Mouse (Mus musculus) limb, embryonic 11.5 days (tissue): ENCODE data around the gene Cd5. TPM values are rescaled to one million over a fixed set of nuclear protein-coding genes. Genes with fewer than 3 reads are reported as not detected.

ENCODE experiments used
- ATAC-seq: fragments of 200-750 bp; cut with Nextera tagmentation; 2 replicates; pipeline ENCODE4 v1.8.0; 2017; ENCODE audit warnings: low read depth; ENCODE audit not compliant: insufficient number of reproducible peaks, low FRiP score, low TSS enrichment
- DNase-seq: peaks from one replicate; pipeline ENCODE4 v3.0.0-alpha.2; 2015; ENCODE audit warnings: low spot score
- H3K27ac ChIP-seq: fragments of 300-500 bp; sonication (generic); replicated peaks from 2 replicates; pipeline ENCODE4 v1.5.1; 2014; ENCODE audit warnings: low read depth, mild to moderate bottlenecking, low read length
- H3K27me3 ChIP-seq: fragments of 300-500 bp; sonication (generic); 2 replicates; pipeline ENCODE4 v1.6.1; 2014; ENCODE audit warnings: mild to moderate bottlenecking, low read length, mixed read lengths; ENCODE audit not compliant: control insufficient read depth, insufficient read depth
- H3K36me3 ChIP-seq: fragments of 300-500 bp; sonication (generic); 2 replicates; pipeline ENCODE4 v1.6.1; 2014; ENCODE audit warnings: mild to moderate bottlenecking, low read length, moderate library complexity, mixed read lengths; ENCODE audit not compliant: control insufficient read depth, insufficient read depth
- H3K4me1 ChIP-seq: fragments of 300-500 bp; sonication (generic); 2 replicates; pipeline ENCODE4 v1.6.1; 2014; ENCODE audit warnings: low read length, mixed read lengths; ENCODE audit not compliant: control insufficient read depth, insufficient read depth
- H3K4me2 ChIP-seq: fragments of 300-500 bp; sonication (generic); 2 replicates; pipeline ENCODE4 v1.6.1; 2014; ENCODE audit warnings: low read depth, mild to moderate bottlenecking, moderate library complexity; ENCODE audit not compliant: severe bottlenecking
- H3K4me3 ChIP-seq: fragments of 300-500 bp; sonication (generic); 2 replicates; pipeline ENCODE4 v1.5.1; 2014; ENCODE audit warnings: low read depth, low read length
- H3K9ac ChIP-seq: fragments of 300-500 bp; sonication (generic); 2 replicates; pipeline ENCODE4 v1.6.1; 2014; ENCODE audit warnings: mild to moderate bottlenecking, low read length
- H3K9me3 ChIP-seq: fragments of 300-500 bp; sonication (generic); 2 replicates; pipeline ENCODE4 v1.6.1; 2016; ENCODE audit warnings: low read length; ENCODE audit not compliant: control insufficient read depth
- WGBS: fragments of 180-500 bp; shearing (Covaris S2); extraction: QIAGEN DNeasy Blood & Tissue Kit; methylation state at CpG from one replicate; pipeline ENCODE4 v1.1.7; 2014; 5-methylcytosine and 5-hydroxymethylcytosine counted together
- polyA plus RNA-seq: library from polyadenylated mRNA; unstranded; fragments of >200 nt; fragmentation: Nextera tagmentation; extraction: Ambion mirVana; gene quantifications from 2 replicates; pipeline ENCODE4 v1.2.1, GENCODE M21; 2014

Cd5 gene
- polyA plus RNA-seq, 1 experiment from 2014 or later: not detected

DNA sequence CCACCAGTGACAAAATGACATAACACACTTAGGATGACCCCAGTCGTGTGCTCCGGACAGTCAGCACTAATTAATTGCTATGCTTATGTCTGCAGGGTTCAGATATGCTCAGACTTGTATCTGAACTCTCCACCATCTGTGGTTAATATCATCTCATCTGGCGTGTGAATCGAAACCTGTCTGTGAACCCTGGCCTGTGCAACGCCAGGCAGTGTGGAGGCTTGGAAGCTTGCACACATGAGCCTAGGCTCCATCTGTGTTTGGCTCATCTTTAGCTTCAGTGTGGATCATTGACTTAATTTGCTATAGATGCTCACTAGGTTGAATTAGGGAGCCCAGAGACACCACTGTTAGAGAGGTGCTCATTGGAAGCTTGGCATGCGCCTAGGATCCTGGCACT lies 23.7 kb upstream of the Cd5 start:
- H3K4me3 ChIP-seq: no peak overlapping the region
- H3K4me1 ChIP-seq: no peaks in the 10 kb centered on the region
- no peaks in the 10 kb centered on the region for H3K27me3 ChIP-seq
- H3K9me3 ChIP-seq: no peaks in the 10 kb centered on the region
- DNase-seq (no peak), ATAC-seq (no peak)
- H3K36me3 ChIP-seq: no peaks in the 10 kb centered on the region
- no peak overlapping the region for H3K27ac ChIP-seq
- H3K9ac ChIP-seq: no peak overlapping the region
- 79% methylated on average over 6 of the region's 6 CpGs for WGBS
- no peak overlapping the region for H3K4me2 ChIP-seq

DNA sequence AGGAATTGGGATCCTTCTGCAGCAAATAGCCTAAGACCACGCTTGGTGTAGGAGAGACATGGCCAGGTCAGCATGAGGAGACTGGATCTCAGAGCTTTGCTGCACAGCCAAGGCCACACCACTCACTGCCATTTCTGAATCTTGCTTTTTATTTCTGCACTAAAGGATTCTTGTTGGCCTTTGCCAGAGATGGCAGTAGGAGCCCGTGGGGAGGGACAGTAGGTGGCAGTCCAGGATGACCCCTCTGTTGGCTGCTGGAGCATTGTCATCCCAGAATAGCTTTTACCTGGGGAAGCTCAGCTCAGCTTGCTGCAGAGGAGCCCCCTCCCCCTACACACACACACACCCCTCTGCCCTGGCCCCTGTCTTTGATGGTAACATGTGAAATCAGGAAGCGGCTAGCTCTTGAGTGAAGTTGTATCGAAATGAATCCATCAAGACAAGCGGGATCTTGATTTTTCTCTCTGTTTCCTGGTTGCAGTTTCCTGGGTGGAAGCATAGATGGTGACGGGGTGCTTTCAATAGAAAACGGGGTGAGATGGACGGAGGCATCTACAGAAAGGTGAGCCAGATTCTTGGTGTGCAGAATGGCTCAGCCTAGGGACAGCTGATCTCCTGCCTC lies 23.1 kb upstream of the Cd5 start:
- no peak overlapping the region for H3K9ac ChIP-seq
- WGBS: 87% methylated on average over 8 of the region's 8 CpGs

DNA sequence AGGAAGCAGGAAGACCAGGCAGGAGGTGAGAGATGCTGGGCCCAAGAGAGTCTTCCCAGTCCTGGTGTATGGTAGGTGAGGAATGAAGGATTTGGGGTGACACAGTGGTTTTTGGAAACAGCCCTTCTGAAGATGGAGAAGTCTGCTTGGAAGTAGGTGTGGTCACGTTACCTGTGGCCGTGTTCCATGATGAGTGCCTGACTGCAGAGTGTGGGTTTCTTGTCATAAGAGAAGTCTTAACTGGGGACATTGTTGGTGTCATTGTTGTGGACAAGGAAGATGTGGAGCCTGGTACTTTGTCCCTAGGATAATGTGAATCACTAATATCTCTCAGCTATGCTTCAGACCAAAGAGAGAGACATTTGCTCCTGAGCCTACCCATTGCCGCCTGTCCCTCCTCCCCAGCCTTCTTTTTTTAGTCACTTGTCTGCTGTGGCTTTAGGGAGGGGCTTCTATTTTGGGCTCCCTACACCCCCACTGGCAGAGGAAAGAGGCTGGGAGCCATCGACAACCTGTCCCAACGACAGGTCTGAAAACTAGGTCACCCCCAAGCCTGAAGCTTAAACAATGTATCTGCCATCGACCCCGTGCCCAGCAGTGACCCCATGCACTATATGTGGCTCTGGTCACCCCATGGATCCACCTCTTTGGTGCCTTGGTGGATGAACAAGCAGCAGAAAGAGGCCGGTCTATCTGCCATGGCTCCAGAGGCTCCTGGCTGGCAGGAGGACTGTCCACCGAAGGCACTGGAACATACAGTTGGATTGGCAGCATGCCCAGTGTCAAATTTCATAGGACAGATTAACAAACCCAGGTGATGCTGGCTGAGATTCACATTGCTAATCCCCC lies 21.4 kb upstream of the Cd5 start:
- Histone ChIP-seq H3K36me3 (no peaks in the 10 kb centered on the region), H3K9me3 (no peaks in the 10 kb centered on the region), H3K9ac (no peak overlapping the region), H3K4me1 (no peaks in the 10 kb centered on the region), H3K4me2 (no peak overlapping the region), H3K4me3 (no peak overlapping the region), H3K27ac (no peak overlapping the region), H3K27me3 (no peaks in the 10 kb centered on the region)
- 91% methylated on average over 9 of the region's 9 CpGs for WGBS
- ATAC-seq (no peak), DNase-seq (no peak)

More for the DNA sequence above, 23.1 kb upstream of the Cd5 start:
- Histone ChIP-seq H3K27me3 (no peaks in the 10 kb centered on the region), H3K4me2 (no peak overlapping the region), H3K9me3 (no peaks in the 10 kb centered on the region), H3K4me3 (no peak overlapping the region), H3K27ac (no peak overlapping the region), H3K36me3 (no peaks in the 10 kb centered on the region), H3K4me1 (no peaks in the 10 kb centered on the region)
- DNase-seq: no peak
- no peak for ATAC-seq

DNA sequence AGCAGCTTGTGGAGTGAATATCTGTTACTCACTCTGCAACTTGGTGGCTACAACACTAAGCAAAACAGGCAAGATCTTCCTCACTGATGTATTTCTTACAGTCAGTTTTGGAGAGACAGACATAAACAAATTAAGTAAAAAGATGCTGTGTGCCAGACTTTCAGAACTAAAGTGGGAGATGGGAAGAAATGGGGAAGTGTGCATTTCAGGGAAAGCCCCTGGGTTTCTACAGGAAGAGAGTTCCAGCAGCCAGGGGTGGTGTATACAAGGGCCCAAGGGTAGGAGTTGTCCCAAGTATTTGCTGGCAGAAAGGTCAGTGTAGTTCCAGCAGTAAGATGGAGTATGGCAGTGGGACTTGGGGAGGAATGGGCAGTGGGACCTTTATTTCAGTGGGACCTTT lies 20.7 kb upstream of the Cd5 start:
- H3K27ac ChIP-seq: no peak overlapping the region
- H3K9me3 ChIP-seq: no peaks in the 10 kb centered on the region
- H3K27me3 ChIP-seq: no peaks in the 10 kb centered on the region
- DNase-seq (no peak), ATAC-seq (no peak)
- H3K4me3 ChIP-seq: no peak overlapping the region
- no peak overlapping the region for H3K9ac ChIP-seq
- H3K36me3 ChIP-seq: no peaks in the 10 kb centered on the region
- H3K4me1 ChIP-seq: no peaks in the 10 kb centered on the region
- no peak overlapping the region for H3K4me2 ChIP-seq

DNA sequence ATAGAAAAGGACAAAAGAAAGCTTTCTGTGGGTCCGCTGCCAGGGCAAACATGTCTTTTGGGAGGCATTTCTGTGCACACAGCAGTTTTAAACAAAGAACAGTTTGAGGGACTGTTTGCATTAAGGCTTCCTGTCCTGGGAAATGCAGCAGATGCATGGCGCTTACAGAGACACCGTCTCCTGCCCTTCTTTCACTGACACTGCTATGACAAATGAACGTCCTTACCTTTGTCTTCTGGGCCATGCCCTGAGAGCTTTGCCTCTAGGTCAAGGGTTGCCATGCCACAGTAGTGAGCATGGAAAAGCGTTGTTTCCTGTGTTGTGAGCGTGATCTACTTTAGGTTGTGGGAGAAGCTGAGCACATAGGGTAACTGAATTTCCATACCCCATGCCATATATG lies 19.9 kb upstream of the Cd5 start:
- Histone ChIP-seq H3K27me3 (no peaks in the 10 kb centered on the region), H3K27ac (no peak overlapping the region), H3K36me3 (no peaks in the 10 kb centered on the region), H3K4me2 (no peak overlapping the region), H3K4me1 (no peaks in the 10 kb centered on the region), H3K4me3 (no peak overlapping the region), H3K9ac (no peak overlapping the region), H3K9me3 (no peaks in the 10 kb centered on the region)
- WGBS: 69% methylated on average over 6 of the region's 6 CpGs
- no peak for ATAC-seq
- no peak for DNase-seq

DNA sequence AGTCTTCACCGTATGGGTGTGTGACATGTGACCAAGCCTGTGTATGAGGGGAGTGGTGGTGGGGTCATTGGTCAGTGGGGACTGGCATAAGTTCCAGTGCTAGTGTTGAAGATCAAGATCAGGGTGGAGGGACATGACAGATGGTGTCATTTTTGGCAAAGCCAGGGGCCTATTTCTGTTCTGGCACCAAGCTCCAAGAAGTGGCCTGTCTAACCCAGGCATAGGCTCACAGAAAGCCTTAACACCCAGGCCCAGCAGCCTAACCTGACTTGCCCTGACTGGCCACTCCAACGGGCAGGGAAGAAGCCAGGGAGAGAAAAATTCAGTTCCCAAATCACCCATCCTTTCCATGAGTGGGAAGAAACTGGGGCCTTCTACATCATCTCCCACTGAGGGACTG lies 18.7 kb upstream of the Cd5 start:
- H3K27me3 ChIP-seq: no peaks in the 10 kb centered on the region
- 90% methylated on average over 2 of the region's 2 CpGs for WGBS
- no peaks in the 10 kb centered on the region for H3K4me1 ChIP-seq
- no peak overlapping the region for H3K4me3 ChIP-seq
- H3K4me2 ChIP-seq: no peak overlapping the region
- no peaks in the 10 kb centered on the region for H3K9me3 ChIP-seq
- DNase-seq: no peak
- no peak for ATAC-seq
- H3K9ac ChIP-seq: no peak overlapping the region
- H3K36me3 ChIP-seq: no peaks in the 10 kb centered on the region
- H3K27ac ChIP-seq: no peak overlapping the region

DNA sequence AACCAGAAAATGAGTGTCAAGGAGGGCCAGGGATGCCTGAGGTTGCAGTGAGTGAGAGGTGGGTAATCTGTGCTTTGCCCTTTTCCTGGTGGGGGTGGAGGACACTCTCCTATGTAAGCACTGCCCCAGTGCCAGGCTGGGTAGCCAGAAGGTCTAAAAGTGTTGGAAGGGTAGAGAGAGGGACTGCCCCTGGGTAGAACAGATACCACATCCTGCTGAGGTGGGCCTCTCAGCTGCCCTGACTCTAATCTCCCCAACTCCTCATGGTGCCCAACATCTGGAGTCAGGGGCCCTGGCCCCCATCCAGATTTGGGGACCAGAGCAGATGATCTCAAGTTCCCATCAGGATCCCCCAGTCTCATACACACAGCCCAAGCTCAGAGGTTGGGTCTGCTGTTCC lies 18.3 kb upstream of the Cd5 start:
- no peak overlapping the region for H3K4me2 ChIP-seq
- no peak overlapping the region for H3K9ac ChIP-seq
- H3K4me1 ChIP-seq: no peaks in the 10 kb centered on the region
- H3K27ac ChIP-seq: no peak overlapping the region
- ATAC-seq (no peak), DNase-seq (no peak)
- no peak overlapping the region for H3K4me3 ChIP-seq
- H3K9me3 ChIP-seq: no peaks in the 10 kb centered on the region
- H3K27me3 ChIP-seq: no peaks in the 10 kb centered on the region
- no peaks in the 10 kb centered on the region for H3K36me3 ChIP-seq

DNA sequence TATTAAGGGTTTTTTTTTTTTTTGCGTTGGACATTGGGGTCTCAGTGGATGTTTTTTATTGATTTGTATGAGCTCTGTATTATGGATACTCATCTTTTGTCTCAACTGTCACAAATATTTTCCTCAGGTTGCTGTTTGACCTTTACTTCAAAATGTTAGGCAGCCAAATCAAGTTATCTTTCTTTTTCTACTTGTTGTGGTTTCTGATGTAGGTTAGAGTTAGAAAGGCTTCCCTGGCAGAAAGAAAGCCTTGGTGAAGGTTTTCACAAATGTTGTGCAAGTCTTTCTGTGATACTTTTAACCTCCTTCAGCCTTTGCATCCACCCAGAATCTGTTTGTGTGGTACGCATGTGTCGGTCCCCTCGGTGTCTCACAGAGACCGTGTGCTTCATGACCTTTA lies 13.8 kb upstream of the Cd5 start:
- Histone ChIP-seq H3K4me2 (no peak overlapping the region), H3K9me3 (no peaks in the 10 kb centered on the region), H3K4me1 (no peaks in the 10 kb centered on the region), H3K36me3 (no peaks in the 10 kb centered on the region), H3K9ac (no peak overlapping the region), H3K27ac (no peak overlapping the region), H3K27me3 (no peaks in the 10 kb centered on the region), H3K4me3 (no peak overlapping the region)
- WGBS: 89% methylated on average over 5 of the region's 5 CpGs
- DNase-seq (no peak), ATAC-seq (no peak)
